Mouse (Mus musculus): ENCODE data around the gene Hspb1. TPM values are rescaled to one million over a fixed set of nuclear protein-coding genes. Genes with fewer than 3 reads are reported as not detected.

Hspb1 gene
- polyA plus RNA-seq, 1 experiment from 2014 or later: 62.8 TPM

DNA sequence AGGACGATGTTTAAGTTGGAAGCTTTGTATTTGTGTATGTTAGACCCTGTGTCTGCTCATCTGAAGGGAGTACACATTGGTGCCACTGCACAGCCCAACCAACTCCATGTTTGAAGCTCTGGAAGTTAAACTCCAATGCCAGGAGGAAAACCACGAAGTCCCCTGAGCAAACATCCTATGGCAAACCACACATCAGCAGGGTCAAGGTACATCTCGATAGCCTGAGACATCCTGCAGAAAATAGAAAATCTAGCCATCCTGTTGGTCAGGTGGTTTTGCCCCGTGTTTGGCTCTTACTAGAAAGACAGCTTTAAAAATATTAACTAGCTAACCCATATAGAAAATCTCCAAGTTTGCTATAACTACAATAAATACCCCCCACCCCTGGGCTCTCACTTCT, 11.3 kb downstream of the Hspb1 start:
- Histone ChIP-seq H3K27me3 (ENCODE audit: insufficient read depth, low read length) (no peaks in the 10 kb centered on the region), H3K36me3 (ENCODE audit: insufficient read depth) (no peaks in the 10 kb centered on the region), H3K9ac (no peak overlapping the region), H3K4me3 (ENCODE audit: low read depth, low read length) (no peak overlapping the region), H3K27ac (ENCODE audit: low read depth) (no peak overlapping the region), H3K4me1 (ENCODE audit: insufficient read depth) (no peaks in the 10 kb centered on the region), H3K9me3 (ENCODE audit: low read depth, low read length) (no peaks in the 10 kb centered on the region), H3K4me2 (no peak overlapping the region)
- no peak for TF ChIP-seq CTCF (IDR thresholded peaks at IDR 0.05; ENCODE audit: low read depth)
- WGBS: 61% methylated on average over 4 of the region's 4 CpGs
- DNase-seq (no peak), ATAC-seq (ENCODE audit: insufficient read depth) (no peak)

GRCm38 (mm10) chr5:135899833-135900232, 12.1 kb downstream of the Hspb1 start:
- no peaks in the 10 kb centered on the region for H3K9me3 ChIP-seq (ENCODE audit: low read depth, low read length)
- no peaks in the 10 kb centered on the region for H3K27me3 ChIP-seq (ENCODE audit: insufficient read depth, low read length)
- TF ChIP-seq CTCF (IDR thresholded peaks at IDR 0.05; ENCODE audit: low read depth): no peak
- DNase-seq (no peak), ATAC-seq (ENCODE audit: insufficient read depth) (no peak)
- 52% methylated on average over 4 of the region's 4 CpGs for whole genome bisulfite sequencing
- no peak overlapping the region for H3K27ac ChIP-seq (ENCODE audit: low read depth)
- H3K4me2 ChIP-seq: no peak overlapping the region
- H3K4me3 ChIP-seq (ENCODE audit: low read depth, low read length): no peak overlapping the region
- no peaks in the 10 kb centered on the region for H3K4me1 ChIP-seq (ENCODE audit: insufficient read depth)
- H3K9ac ChIP-seq: no peak overlapping the region
- H3K36me3 ChIP-seq (ENCODE audit: insufficient read depth): 0 out of 2 replicates have a peak, but pooled peaks cover 2% of the 10 kb centered on the region

DNA sequence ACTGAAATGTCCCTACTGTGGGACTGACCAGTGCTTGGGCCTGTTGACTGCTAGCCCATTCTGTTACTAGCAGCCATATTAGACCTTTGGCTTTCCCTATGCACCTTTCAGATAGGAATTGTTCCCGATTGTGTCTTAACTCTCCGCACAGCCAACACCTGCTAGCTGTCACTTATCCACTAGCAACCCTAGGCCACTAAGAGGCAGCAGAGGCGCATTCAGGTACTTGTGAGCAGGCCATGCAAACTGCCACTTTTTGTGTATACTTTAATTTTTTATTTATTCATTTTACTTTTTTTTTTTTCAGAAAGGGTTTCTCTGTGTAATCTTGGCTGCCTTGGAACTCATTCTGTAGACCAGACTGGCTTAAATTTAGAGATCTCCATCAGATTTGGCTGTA, 13.0 kb downstream of the Hspb1 start:
- Histone ChIP-seq H3K4me3 (ENCODE audit: low read depth, low read length) (no peak overlapping the region), H3K27ac (ENCODE audit: low read depth) (no peak overlapping the region), H3K27me3 (ENCODE audit: insufficient read depth, low read length) (no peaks in the 10 kb centered on the region), H3K36me3 (ENCODE audit: insufficient read depth) (0 out of 2 replicates have a peak, but pooled peaks cover 2% of the 10 kb centered on the region), H3K9ac (no peak overlapping the region), H3K4me1 (ENCODE audit: insufficient read depth) (no peaks in the 10 kb centered on the region), H3K4me2 (no peak overlapping the region), H3K9me3 (ENCODE audit: low read depth, low read length) (no peaks in the 10 kb centered on the region)
- 82% methylated on average over 3 of the region's 3 CpGs for WGBS
- ATAC-seq (ENCODE audit: insufficient read depth) (no peak), DNase-seq (no peak)
- peak; percentile 29 for TF ChIP-seq CTCF (IDR thresholded peaks at IDR 0.05; ENCODE audit: low read depth)

DNA sequence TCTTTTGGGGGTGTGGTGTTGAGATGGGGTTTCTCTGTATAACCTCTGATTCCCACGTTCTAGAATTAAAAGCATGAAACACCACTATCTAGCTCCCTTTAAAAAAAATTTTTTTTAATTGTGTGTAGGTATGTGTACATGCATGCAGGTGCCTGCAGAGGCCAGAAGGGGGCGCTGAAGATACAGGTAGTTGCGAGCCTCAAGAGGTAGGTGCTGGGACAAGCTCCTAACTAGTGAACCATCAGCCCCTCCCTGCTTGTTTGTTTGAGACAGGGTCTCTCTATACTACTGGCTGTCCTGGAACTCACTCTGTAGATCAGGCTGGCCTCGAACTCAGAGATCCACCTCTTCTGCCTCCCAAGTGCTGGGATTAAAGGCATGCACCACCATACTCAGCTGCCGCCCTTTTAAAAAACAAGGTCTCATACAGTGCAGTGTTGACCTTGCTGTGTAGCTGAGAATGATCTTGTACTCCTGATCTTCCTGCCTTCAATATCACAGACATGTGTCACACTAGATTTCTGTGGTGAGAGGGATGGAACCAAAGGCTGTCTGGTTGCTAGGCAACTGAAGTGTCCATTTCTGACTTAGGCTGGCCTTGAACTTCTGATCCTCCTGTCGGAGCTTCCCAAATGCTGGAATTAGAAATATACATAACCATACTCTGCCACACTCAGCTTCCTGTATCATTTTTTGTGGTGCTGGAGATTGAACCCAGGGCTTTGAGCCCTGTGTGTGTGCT, 13.8 kb downstream of the Hspb1 start:
- H3K27ac ChIP-seq (ENCODE audit: low read depth): no peak overlapping the region
- WGBS: 61% methylated on average over 6 of the region's 6 CpGs
- DNase-seq (no peak), ATAC-seq (ENCODE audit: insufficient read depth) (no peak)
- H3K27me3 ChIP-seq (ENCODE audit: insufficient read depth, low read length): no peaks in the 10 kb centered on the region
- no peaks in the 10 kb centered on the region for H3K4me1 ChIP-seq (ENCODE audit: insufficient read depth)
- 0 out of 2 replicates have a peak, but pooled peaks cover 4% of the 10 kb centered on the region for H3K36me3 ChIP-seq (ENCODE audit: insufficient read depth)
- no peaks in the 10 kb centered on the region for H3K9me3 ChIP-seq (ENCODE audit: low read depth, low read length)
- H3K9ac ChIP-seq: no peak overlapping the region
- TF ChIP-seq CTCF (IDR thresholded peaks at IDR 0.05; ENCODE audit: low read depth): peak; percentile 31; the same call in 1 of the 2 replicates
- no peak overlapping the region for H3K4me3 ChIP-seq (ENCODE audit: low read depth, low read length)
- H3K4me2 ChIP-seq: no peak overlapping the region

GRCm38 (mm10) chr5:135903058-135903457, 15.3 kb downstream of the Hspb1 start:
- no peaks in the 10 kb centered on the region for H3K27me3 ChIP-seq (ENCODE audit: insufficient read depth, low read length)
- peak overlapping the region; percentile 62 for H3K4me2 ChIP-seq
- peaks cover 18% of the 10 kb centered on the region for H3K36me3 ChIP-seq (ENCODE audit: insufficient read depth)
- H3K9ac ChIP-seq: peak overlapping the region; percentile 21
- peak overlapping the region; percentile 32 for H3K4me3 ChIP-seq (ENCODE audit: low read depth, low read length)
- no peak for DNase-seq
- H3K9me3 ChIP-seq (ENCODE audit: low read depth, low read length): no peaks in the 10 kb centered on the region
- peak; percentile 2; the same call in 1 of the 2 replicates for ATAC-seq (ENCODE audit: insufficient read depth)
- H3K4me1 ChIP-seq (ENCODE audit: insufficient read depth): no peaks in the 10 kb centered on the region
- 30% methylated on average over 7 of the region's 7 CpGs for WGBS
- peak overlapping the region; percentile 59 for H3K27ac ChIP-seq (ENCODE audit: low read depth)
- no peak for TF ChIP-seq CTCF (IDR thresholded peaks at IDR 0.05; ENCODE audit: low read depth)

DNA sequence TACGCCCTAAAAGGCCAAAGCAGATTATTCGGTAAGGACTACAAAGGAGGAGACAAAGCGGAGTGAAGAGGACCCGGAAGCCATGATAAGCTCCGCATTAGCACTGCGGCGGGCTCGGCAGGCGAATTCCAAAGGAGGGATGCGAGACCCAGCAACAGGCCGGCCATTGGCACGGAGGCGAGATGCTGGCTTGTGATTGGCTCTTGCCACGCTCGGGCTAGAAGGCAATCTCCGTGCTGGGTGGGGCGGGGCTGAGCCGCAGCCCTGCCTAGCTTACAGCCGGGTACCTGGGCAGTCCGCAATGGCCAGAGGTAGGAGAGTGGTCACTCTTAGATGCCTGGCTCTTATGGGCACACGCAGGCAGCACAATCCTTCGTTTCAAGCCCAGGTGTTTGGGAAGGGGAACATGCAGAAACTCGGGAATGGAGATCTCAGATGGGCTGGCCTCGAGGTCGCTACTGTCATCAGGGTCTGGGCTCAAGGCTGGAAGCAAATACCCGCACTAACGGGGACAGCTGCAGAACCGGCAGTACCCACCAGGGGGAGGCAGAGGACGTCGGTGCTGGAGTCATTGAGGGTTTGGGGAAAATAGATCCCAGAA, 15.9 kb downstream of the Hspb1 start:
- peak overlapping the region; percentile 59 for H3K27ac ChIP-seq (ENCODE audit: low read depth)

GRCm38 (mm10) chr5:135904259-135904658, 16.5 kb downstream of the Hspb1 start:
- Histone ChIP-seq H3K9me3 (ENCODE audit: low read depth, low read length) (no peaks in the 10 kb centered on the region), H3K4me2 (peak overlapping the region; percentile 62; the same call in 1 of the 2 replicates), H3K4me1 (ENCODE audit: insufficient read depth) (no peaks in the 10 kb centered on the region), H3K9ac (no peak overlapping the region), H3K27ac (ENCODE audit: low read depth) (no peak overlapping the region), H3K4me3 (ENCODE audit: low read depth, low read length) (no peak overlapping the region), H3K36me3 (ENCODE audit: insufficient read depth) (peaks cover 30% of the 10 kb centered on the region), H3K27me3 (ENCODE audit: insufficient read depth, low read length) (no peaks in the 10 kb centered on the region)
- 66% methylated on average over 5 of the region's 5 CpGs for WGBS
- no peak for DNase-seq
- ATAC-seq (ENCODE audit: insufficient read depth): no peak
- no peak for TF ChIP-seq CTCF (IDR thresholded peaks at IDR 0.05; ENCODE audit: low read depth)

More for the DNA sequence above, 15.9 kb downstream of the Hspb1 start:
- DNase-seq (peak; percentile 95), ATAC-seq (ENCODE audit: insufficient read depth) (peak; percentile 97)
- H3K9ac ChIP-seq: peak overlapping the region; percentile 21
- peak; percentile 97 for TF ChIP-seq CTCF (IDR thresholded peaks at IDR 0.05; ENCODE audit: low read depth)
- peaks cover 24% of the 10 kb centered on the region for H3K36me3 ChIP-seq (ENCODE audit: insufficient read depth)
- H3K9me3 ChIP-seq (ENCODE audit: low read depth, low read length): no peaks in the 10 kb centered on the region
- peak overlapping the region; percentile 62 for H3K4me2 ChIP-seq
- WGBS: 1% methylated on average over 30 of the region's 30 CpGs
- H3K27me3 ChIP-seq (ENCODE audit: insufficient read depth, low read length): no peaks in the 10 kb centered on the region
- peak overlapping the region; percentile 32 for H3K4me3 ChIP-seq (ENCODE audit: low read depth, low read length)
- no peaks in the 10 kb centered on the region for H3K4me1 ChIP-seq (ENCODE audit: insufficient read depth)

Measured in lung, embryonic 14.5 days (tissue).